Mouse (Mus musculus) small intestine, adult 2 months (tissue): ENCODE measurements around the gene Eif1.

Experiments
- CTCF ChIP-seq: fragments of 200-500 bp; IDR thresholded peaks from 2 replicates; pipeline ENCODE4 v1.5.1; 2012; ENCODE audit warnings: low read depth, mild to moderate bottlenecking, control low read depth, inconsistent platforms, low read length, moderate library complexity, mixed read lengths; ENCODE audit not compliant: insufficient replicate concordance, insufficient read length; ENCODE audit errors: extremely low read depth
- POLR2A ChIP-seq: fragments of 200-500 bp; IDR thresholded peaks from 2 replicates; pipeline ENCODE4 v1.6.1; 2012; ENCODE audit warnings: low read depth, mild to moderate bottlenecking, control low read depth, inconsistent platforms, low read length, moderate library complexity

GRCm38 (mm10) chr11:100332766-100333515 is 13.3 kb downstream of the Eif1 start:
- TF ChIP-seq POLR2A (no peak), CTCF (no peak)
